Comparison of ENCODE assay signal across 12 mouse cellular contexts in the genomic region with DNA sequence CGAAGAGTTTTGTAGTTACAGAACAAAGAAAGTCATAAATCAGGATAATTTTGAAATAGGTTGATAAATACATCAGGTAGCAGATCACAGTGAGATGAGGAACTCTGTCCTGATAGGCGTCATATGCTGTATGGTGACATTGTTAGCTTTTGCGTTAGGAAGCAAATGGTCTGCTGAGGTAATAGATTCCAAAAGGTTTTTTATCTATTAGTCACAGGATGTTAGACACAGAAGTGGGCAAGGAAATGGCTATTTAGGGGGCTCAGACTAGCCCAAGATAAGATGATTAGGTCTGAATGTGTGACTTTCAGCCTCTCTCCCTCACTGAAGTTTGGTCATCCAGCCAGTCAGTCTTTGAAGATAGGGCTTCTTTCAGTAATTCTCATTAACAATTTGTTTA. TPM values are rescaled to one million over a fixed set of nuclear protein-coding genes. Genes with fewer than 3 reads are reported as not detected.
A peak's percentile ranks its signal among the peaks of the same experiment; 100 is the strongest.
DNase-seq lines count a peak whose midpoint lies in the region; ATAC-seq and TF ChIP-seq lines count a peak whose summit lies in the region.
"Had no signal": no experiment of that assay in that cellular context is flagged by ENCODE, and none has a peak within 500 bp of the region (broad histone marks: within the 10 kb centered on the region; RNA-seq: fewer than 3 reads in every experiment).

No protein-coding gene starts in this region.

- no peak overlapping the region for H3K4me2 ChIP-seq in heart, embryonic 14.5 days (ENCODE audit: low read length)
- peak overlapping the region; percentile 31; the same call in 1 of the 2 replicates for H3K4me2 ChIP-seq in lung, embryonic 14.5 days
- no peak overlapping the region; the same call in 1 of the 2 replicates for H3K4me2 ChIP-seq in limb, embryonic 13.5 days (replicated peaks)

- no peak for DNase-seq in heart, adult 9 months (ENCODE audit: low spot score in 2 of 2)
- DNase-seq in lung, embryonic 14.5 days, result no peak
- DNase-seq in lung, postnatal 36 days, result no peak
- DNase-seq in urinary bladder, postnatal 10 days (ENCODE audit: low spot score), result no peak
- DNase-seq in gastrocnemius, adult 18-20 months (ENCODE audit: low spot score), result no peak
- DNase-seq: kidney, postnatal 36 days; spleen, adult 18-20 months; thymus, postnatal 14 days had no signal

- 53% methylated on average over 3 of the region's 3 CpGs for WGBS in heart, embryonic 14.5 days
- WGBS in lung, embryonic 14.5 days, result 38% methylated on average over 3 of the region's 3 CpGs
- WGBS in limb, embryonic 13.5 days, result 58% methylated on average over 3 of the region's 3 CpGs

- no peaks in the 10 kb centered on the region for H3K36me3 ChIP-seq in heart, embryonic 14.5 days (ENCODE audit: control insufficient read depth, insufficient read depth, low read length)
- H3K36me3 ChIP-seq in lung, embryonic 14.5 days (ENCODE audit: insufficient read depth), result no peaks in the 10 kb centered on the region
- peaks cover 4% of the 10 kb centered on the region; the same call in 1 of the 2 replicates for H3K36me3 ChIP-seq in limb, embryonic 13.5 days

- H3K27ac ChIP-seq in heart, embryonic 14.5 days (replicated peaks in 1 of 2; ENCODE audit: control insufficient read depth in 1 of 2, insufficient read depth in 1 of 2, low read depth in 2 of 2, low read length in 2 of 2), result peak overlapping the region; percentile 64 to 79
- peak overlapping the region; percentile 69 for H3K27ac ChIP-seq in lung, embryonic 14.5 days (ENCODE audit: low read depth)
- peak overlapping the region; percentile 17; the same call in 1 of the 2 replicates for H3K27ac ChIP-seq in limb, embryonic 13.5 days

- no peaks in the 10 kb centered on the region for H3K27me3 ChIP-seq in heart, embryonic 14.5 days (ENCODE audit: control insufficient read depth, insufficient read depth, low read length)
- no peaks in the 10 kb centered on the region for H3K27me3 ChIP-seq in lung, embryonic 14.5 days (ENCODE audit: insufficient read depth, low read length)
- H3K27me3 ChIP-seq in limb, embryonic 13.5 days, result no peaks in the 10 kb centered on the region

- 0 out of 2 replicates have a peak overlapping the region, but pooled peaks have one; percentile 35 for H3K9ac ChIP-seq in heart, embryonic 14.5 days (ENCODE audit: low read length)
- H3K9ac ChIP-seq in lung, embryonic 14.5 days, result no peak overlapping the region
- H3K9ac ChIP-seq in limb, embryonic 13.5 days, result no peak overlapping the region

- no peak for ATAC-seq in heart, embryonic 14.5 days (ENCODE audit: insufficient number of reproducible peaks, insufficient read depth, low FRiP score, low read depth)
- ATAC-seq in lung, embryonic 14.5 days (ENCODE audit: insufficient read depth), result no peak
- ATAC-seq in common myeloid progenitor, adult 5-6 weeks (replicated peaks; ENCODE audit: low read depth, poor library complexity, severe bottlenecking), result 0 out of 2 replicates have a peak, but pooled peaks have one; percentile 15
- ATAC-seq in limb, embryonic 13.5 days (ENCODE audit: low FRiP score, low read depth), result no peak

- no peak overlapping the region for H3K4me3 ChIP-seq in heart, embryonic 14.5 days (ENCODE audit: control insufficient read depth in 1 of 2, insufficient read depth in 1 of 2, low read depth in 1 of 2, low read length in 2 of 2)
- H3K4me3 ChIP-seq in lung, embryonic 14.5 days (ENCODE audit: low read depth, low read length), result no peak overlapping the region
- no peak overlapping the region for H3K4me3 ChIP-seq in limb, embryonic 13.5 days

- TF ChIP-seq CTCF in lung, embryonic 14.5 days (IDR thresholded peaks at IDR 0.05; ENCODE audit: low read depth), result no peak

- no peaks in the 10 kb centered on the region for H3K9me3 ChIP-seq in heart, embryonic 14.5 days (ENCODE audit: control insufficient read depth, low read length)
- no peaks in the 10 kb centered on the region for H3K9me3 ChIP-seq in lung, embryonic 14.5 days (ENCODE audit: low read depth, low read length)
- H3K9me3 ChIP-seq in limb, embryonic 13.5 days, result no peaks in the 10 kb centered on the region

- peaks cover 30 to 65% of the 10 kb centered on the region in 2 experiments for H3K4me1 ChIP-seq in heart, embryonic 14.5 days (ENCODE audit: control insufficient read depth in 2 of 2, insufficient read depth in 2 of 2, low read length in 2 of 2)
- peaks cover 3% of the 10 kb centered on the region for H3K4me1 ChIP-seq in lung, embryonic 14.5 days (ENCODE audit: insufficient read depth)
- H3K4me1 ChIP-seq in limb, embryonic 13.5 days, result peaks cover 97% of the 10 kb centered on the region

RNA-seq across cellular contexts. Expression of a gene that starts 33.2 kb away (rescaled TPM):
- polyA plus RNA-seq in heart, embryonic 14.5 days (2014; fragmentation: Nextera tagmentation; extraction: Ambion mirVana), result 10.0 and 11.2 TPM in 2 replicates
- polyA plus RNA-seq in lung, embryonic 14.5 days (2014; fragmentation: Nextera tagmentation; extraction: Ambion mirVana), result 19.5 and 22.5 TPM in 2 replicates
- total RNA-seq in common myeloid progenitor, adult 5-6 weeks (2017), result 14.3 and 16.9 TPM in 2 replicates
- polyA plus RNA-seq in limb, embryonic 13.5 days (2015; fragmentation: Nextera tagmentation; extraction: Ambion mirVana), result 44.2 and 45.3 TPM in 2 replicates
- 10 to 100 TPM in 1 of 2 experiments, 1 to 10 TPM in 1; 6.2 to 10.5 TPM for total RNA-seq in gastrocnemius, adult 18-20 months (2021)

RNA-seq across cellular contexts. Expression of a gene that starts 59.5 kb away (rescaled TPM):
- polyA plus RNA-seq in heart, embryonic 14.5 days (2014; fragmentation: Nextera tagmentation; extraction: Ambion mirVana), result not detected in 2 replicates
- not detected in 2 replicates for polyA plus RNA-seq in lung, embryonic 14.5 days (2014; fragmentation: Nextera tagmentation; extraction: Ambion mirVana)
- total RNA-seq in common myeloid progenitor, adult 5-6 weeks (2017), result not detected in 2 replicates
- not detected in 2 replicates for polyA plus RNA-seq in limb, embryonic 13.5 days (2015; fragmentation: Nextera tagmentation; extraction: Ambion mirVana)
- total RNA-seq in gastrocnemius, adult 18-20 months (2021), result not detected
- total RNA-seq: left cerebral cortex, postnatal 36 days had no signal

Comparison
In these comparisons a context has a peak if more than half of its experiments do, and no peak if none do; other contexts are left out.
1. H3K27ac ChIP-seq: peak in every context shown above with its lines; median percentile 72 in heart, embryonic 14.5 days; 69 in lung, embryonic 14.5 days; 17 in limb, embryonic 13.5 days.